Mouse (Mus musculus): Measurements from ENCODE around the gene Tbc1d13.
"Not testable (repeated sequence)": the region's sequence is repeated elsewhere in the genome, so short reads cannot be mapped to it uniquely, and the experiment has no call there.

The Tbc1d13 gene

GRCm38 (mm10) chr2:30178711-30179110 is 45.2 kb downstream of the Tbc1d13 start:
- DNase-seq (ENCODE audit: low read depth): not testable (repeated sequence)

- no peak for DNase-seq (ENCODE audit: low read depth)
Measured at GRCm38 (mm10) chr2:30182424-30182823, 48.9 kb downstream of the Tbc1d13 start.

GRCm38 (mm10) chr2:30183721-30184120 is 50.2 kb downstream of the Tbc1d13 start:
- no peak for DNase-seq (ENCODE audit: low read depth)

GRCm38 (mm10) chr2:30185276-30185675 is 51.7 kb downstream of the Tbc1d13 start:
- DNase-seq (ENCODE audit: low read depth): peak; percentile 63

GRCm38 (mm10) chr2:30185681-30186080 is 52.1 kb downstream of the Tbc1d13 start:
- DNase-seq (ENCODE audit: low read depth): no peak

- DNase-seq (ENCODE audit: low read depth): no peak
Measured at GRCm38 (mm10) chr2:30191790-30192580, 58.4 kb downstream of the Tbc1d13 start.

- DNase-seq (ENCODE audit: low read depth): no peak
Measured at GRCm38 (mm10) chr2:30194656-30195055, 61.1 kb downstream of the Tbc1d13 start.

- DNase-seq (ENCODE audit: low read depth): no peak
Measured at GRCm38 (mm10) chr2:30198021-30198420, 64.5 kb downstream of the Tbc1d13 start.

- no peak for DNase-seq (ENCODE audit: low read depth)
Measured at GRCm38 (mm10) chr2:30199984-30200383, 66.4 kb downstream of the Tbc1d13 start.

- DNase-seq (ENCODE audit: low read depth): no peak
Measured at GRCm38 (mm10) chr2:30200388-30200925, 66.9 kb downstream of the Tbc1d13 start.
